Mouse (Mus musculus): ENCODE measurements around the gene Eomes. TPM values are rescaled to one million over a fixed set of nuclear protein-coding genes. Genes with fewer than 3 reads are reported as not detected.

The Eomes gene
- 0.96 and 1.3 TPM in 2 replicates for polyA plus RNA-seq (2012; rRNA removed)

- WGBS: under 1% methylated on average over 9 of the region's 9 CpGs
- peak; percentile 9 for DNase-seq
- peaks cover 4% of the 10 kb centered on the region; the same call in 1 of the 2 replicates for H3K4me1 ChIP-seq (ENCODE audit: control insufficient read depth, insufficient read depth, low read length)
- TF ChIP-seq CTCF (IDR thresholded peaks at IDR 0.05; ENCODE audit: insufficient read depth, low read length) (no peak), POLR2A (IDR thresholded peaks at IDR 0.05; ENCODE audit: borderline replicate concordance, extremely low read depth, low read depth, low read length) (no peak)
- H3K4me3 ChIP-seq (replicated peaks; ENCODE audit: extremely low read depth, low read depth, low read length): peak within 1 kb of the TSS; percentile 39
Observed at GRCm38 (mm10) chr9:118477961-118478360, at the start of gene Eomes. Gene Eomes, plus strand, starts transcription at chr9:118478212.

- H3K4me1 ChIP-seq (ENCODE audit: control insufficient read depth, insufficient read depth, low read length): no peaks in the 10 kb centered on the region
- no peak overlapping the region for H3K4me3 ChIP-seq (replicated peaks; ENCODE audit: extremely low read depth, low read depth, low read length)
- DNase-seq: no peak
- WGBS: 39% methylated on average over 9 of the region's 9 CpGs
- TF ChIP-seq POLR2A (IDR thresholded peaks at IDR 0.05; ENCODE audit: borderline replicate concordance, extremely low read depth, low read depth, low read length) (no peak), CTCF (IDR thresholded peaks at IDR 0.05; ENCODE audit: insufficient read depth, low read length) (no peak)
Observed at GRCm38 (mm10) chr9:118444809-118445208, 33.2 kb upstream of the Eomes start.

GRCm38 (mm10) chr9:118449336-118449735 is 28.7 kb upstream of the Eomes start:
- TF ChIP-seq POLR2A (IDR thresholded peaks at IDR 0.05; ENCODE audit: borderline replicate concordance, extremely low read depth, low read depth, low read length) (no peak), CTCF (IDR thresholded peaks at IDR 0.05; ENCODE audit: insufficient read depth, low read length) (no peak)
- WGBS: 76% methylated on average over 8 of the region's 8 CpGs
- no peak for DNase-seq
- no peaks in the 10 kb centered on the region for H3K4me1 ChIP-seq (ENCODE audit: control insufficient read depth, insufficient read depth, low read length)
- H3K4me3 ChIP-seq (replicated peaks; ENCODE audit: extremely low read depth, low read depth, low read length): no peak overlapping the region

GRCm38 (mm10) chr9:118453427-118453826 is 24.6 kb upstream of the Eomes start:
- peak overlapping the region; percentile 33 for H3K4me3 ChIP-seq (replicated peaks; ENCODE audit: extremely low read depth, low read depth, low read length)

GRCm38 (mm10) chr9:118455188-118455845 is 22.7 kb upstream of the Eomes start:
- H3K4me3 ChIP-seq (replicated peaks; ENCODE audit: extremely low read depth, low read depth, low read length): no peak overlapping the region
- TF ChIP-seq POLR2A (IDR thresholded peaks at IDR 0.05; ENCODE audit: borderline replicate concordance, extremely low read depth, low read depth, low read length): no peak
- TF ChIP-seq CTCF (IDR thresholded peaks at IDR 0.05; ENCODE audit: insufficient read depth, low read length): no peak
- WGBS: 44% methylated on average over 9 of the region's 9 CpGs
- no peaks in the 10 kb centered on the region for H3K4me1 ChIP-seq (ENCODE audit: control insufficient read depth, insufficient read depth, low read length)
- DNase-seq: no peak

More at GRCm38 (mm10) chr9:118453427-118453826, 24.6 kb upstream of the Eomes start:
- DNase-seq: no peak
- WGBS: 33% methylated on average over 9 of the region's 9 CpGs
- TF ChIP-seq CTCF (IDR thresholded peaks at IDR 0.05; ENCODE audit: insufficient read depth, low read length) (no peak), POLR2A (IDR thresholded peaks at IDR 0.05; ENCODE audit: borderline replicate concordance, extremely low read depth, low read depth, low read length) (no peak)
- H3K4me1 ChIP-seq (ENCODE audit: control insufficient read depth, insufficient read depth, low read length): no peaks in the 10 kb centered on the region

- no peak for DNase-seq
- 38% methylated on average over 6 of the region's 6 CpGs for WGBS
- H3K4me3 ChIP-seq (replicated peaks; ENCODE audit: extremely low read depth, low read depth, low read length): no peak overlapping the region
- no peaks in the 10 kb centered on the region for H3K4me1 ChIP-seq (ENCODE audit: control insufficient read depth, insufficient read depth, low read length)
- TF ChIP-seq POLR2A (IDR thresholded peaks at IDR 0.05; ENCODE audit: borderline replicate concordance, extremely low read depth, low read depth, low read length) (no peak), CTCF (IDR thresholded peaks at IDR 0.05; ENCODE audit: insufficient read depth, low read length) (no peak)
Observed at GRCm38 (mm10) chr9:118456405-118456804, 21.6 kb upstream of the Eomes start.

GRCm38 (mm10) chr9:118458039-118458438 is 20.0 kb upstream of the Eomes start:
- no peak for DNase-seq
- no peak for TF ChIP-seq CTCF (IDR thresholded peaks at IDR 0.05; ENCODE audit: insufficient read depth, low read length)
- no peak for TF ChIP-seq POLR2A (IDR thresholded peaks at IDR 0.05; ENCODE audit: borderline replicate concordance, extremely low read depth, low read depth, low read length)
- WGBS: 18% methylated on average over 5 of the region's 5 CpGs
- H3K4me3 ChIP-seq (replicated peaks; ENCODE audit: extremely low read depth, low read depth, low read length): no peak overlapping the region
- H3K4me1 ChIP-seq (ENCODE audit: control insufficient read depth, insufficient read depth, low read length): no peaks in the 10 kb centered on the region

- 63% methylated on average over 1 of the region's 1 CpGs for WGBS
- Histone ChIP-seq H3K4me3 (replicated peaks; ENCODE audit: extremely low read depth, low read depth, low read length) (no peak overlapping the region), H3K4me1 (ENCODE audit: control insufficient read depth, insufficient read depth, low read length) (no peaks in the 10 kb centered on the region)
- TF ChIP-seq POLR2A (IDR thresholded peaks at IDR 0.05; ENCODE audit: borderline replicate concordance, extremely low read depth, low read depth, low read length) (no peak), CTCF (IDR thresholded peaks at IDR 0.05; ENCODE audit: insufficient read depth, low read length) (no peak)
- no peak for DNase-seq
Observed at GRCm38 (mm10) chr9:118464031-118464430, 14.0 kb upstream of the Eomes start.

GRCm38 (mm10) chr9:118468301-118468700 is 9.7 kb upstream of the Eomes start:
- WGBS: 10% methylated on average over 14 of the region's 14 CpGs
- TF ChIP-seq POLR2A (IDR thresholded peaks at IDR 0.05; ENCODE audit: borderline replicate concordance, extremely low read depth, low read depth, low read length): no peak
- TF ChIP-seq CTCF (IDR thresholded peaks at IDR 0.05; ENCODE audit: insufficient read depth, low read length): no peak
- Histone ChIP-seq H3K4me3 (replicated peaks; ENCODE audit: extremely low read depth, low read depth, low read length) (no peak overlapping the region), H3K4me1 (ENCODE audit: control insufficient read depth, insufficient read depth, low read length) (no peaks in the 10 kb centered on the region)
- no peak for DNase-seq

GRCm38 (mm10) chr9:118469272-118469671 is 8.7 kb upstream of the Eomes start:
- no peak for DNase-seq
- 15% methylated on average over 16 of the region's 16 CpGs for WGBS
- TF ChIP-seq POLR2A (IDR thresholded peaks at IDR 0.05; ENCODE audit: borderline replicate concordance, extremely low read depth, low read depth, low read length): no peak
- TF ChIP-seq CTCF (IDR thresholded peaks at IDR 0.05; ENCODE audit: insufficient read depth, low read length): no peak
- no peaks in the 10 kb centered on the region for H3K4me1 ChIP-seq (ENCODE audit: control insufficient read depth, insufficient read depth, low read length)
- no peak overlapping the region for H3K4me3 ChIP-seq (replicated peaks; ENCODE audit: extremely low read depth, low read depth, low read length)
